Mouse (Mus musculus) liver, adult 2 months (tissue): ENCODE data around the gene Wrnip1.

Source experiments
- CTCF ChIP-seq: fragments of 200-500 bp; IDR thresholded peaks from 2 replicates; pipeline ENCODE4 v1.5.1; 2011; ENCODE audit warnings: low read depth, low read length, control low read depth
- POLR2A ChIP-seq: fragments of 200-500 bp; IDR thresholded peaks from 2 replicates; pipeline ENCODE4 v1.6.1; 2011; ENCODE audit warnings: low read length, control low read depth; ENCODE audit not compliant: insufficient read depth; ENCODE audit errors: extremely low read depth

- TF ChIP-seq CTCF (no peak), POLR2A (no peak)
Measured at GRCm38 (mm10) chr13:32832776-32833175, 30.9 kb downstream of the Wrnip1 start.
